Mouse (Mus musculus): ENCODE data around the gene Gm5771. TPM values are rescaled to one million over a fixed set of nuclear protein-coding genes. Genes with fewer than 3 reads are reported as not detected.
"Not testable (repeated sequence)": the region's sequence is repeated elsewhere in the genome, so short reads cannot be mapped to it uniquely, and the experiment has no call there.

Gm5771 gene
- not detected in 2 replicates for polyA plus RNA-seq (2014; fragmentation: Nextera tagmentation; extraction: Ambion mirVana)

DNA sequence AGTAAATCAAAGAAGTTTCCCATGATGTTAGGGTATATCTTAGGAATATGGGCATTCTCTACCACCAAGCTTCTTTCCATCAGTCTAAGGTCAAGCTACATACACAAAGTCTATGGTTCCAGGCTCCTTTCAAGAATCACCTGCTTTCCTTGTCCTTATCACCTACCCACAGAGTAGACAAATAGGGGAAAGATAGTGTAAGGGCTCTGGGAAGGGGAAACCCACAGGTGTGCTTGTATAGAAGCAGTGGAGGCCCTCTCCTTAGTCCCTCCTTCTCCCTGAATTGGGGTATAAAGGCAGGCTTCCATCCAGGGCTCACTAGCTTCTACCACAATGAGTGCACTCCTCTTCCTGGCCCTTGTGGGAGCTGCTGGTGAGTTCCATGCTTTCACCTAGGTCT lies at the start of gene Gm5771:
Gene Gm5771, plus strand, starts transcription at position 301 of the 400 bp plus-strand sequence.
- not testable (repeated sequence) for H3K27me3 ChIP-seq (ENCODE audit: control insufficient read depth, insufficient read depth, low read length); H3K36me3 ChIP-seq (ENCODE audit: control insufficient read depth, insufficient read depth, low read length); H3K4me3 ChIP-seq (ENCODE audit: low read depth, low read length); H3K27ac ChIP-seq (replicated peaks; ENCODE audit: low read depth, low read length); H3K9me3 ChIP-seq (ENCODE audit: control insufficient read depth, low read length); ATAC-seq (ENCODE audit: insufficient number of reproducible peaks, low FRiP score, low TSS enrichment, low read depth); H3K4me1 ChIP-seq (ENCODE audit: control insufficient read depth, insufficient read depth, low read length); H3K9ac ChIP-seq (ENCODE audit: low read length); DNase-seq (ENCODE audit: low spot score); H3K4me2 ChIP-seq (ENCODE audit: low read depth, severe bottlenecking)

DNA sequence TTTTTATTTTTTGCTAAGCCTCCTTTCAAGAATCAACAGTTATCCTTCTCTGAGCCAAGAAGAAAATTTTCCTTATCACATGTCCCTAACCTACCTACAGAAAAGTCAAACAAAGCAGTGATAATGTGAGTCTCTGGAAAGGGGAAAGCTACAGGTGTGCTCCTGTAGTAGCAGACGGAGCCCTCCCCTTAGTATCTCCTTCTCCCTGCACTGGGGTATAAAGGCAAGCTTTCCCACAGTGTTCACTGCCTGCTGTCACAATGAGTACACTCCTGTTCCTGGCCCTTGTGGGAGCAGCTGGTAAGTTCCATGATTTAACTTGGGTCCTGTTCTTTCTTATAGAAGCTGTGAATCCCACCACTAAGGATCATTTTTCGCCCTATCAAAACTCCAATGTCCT lies 38.2 kb upstream of the Gm5771 start, which contains the start of gene Try10:
Gene Try10, plus strand, starts transcription at position 174 of the 400 bp plus-strand sequence.
- H3K4me3 ChIP-seq (ENCODE audit: low read depth, low read length), result no peak within 1 kb of the TSS
- WGBS, result 82% methylated on average over 2 of the region's 2 CpGs

DNA sequence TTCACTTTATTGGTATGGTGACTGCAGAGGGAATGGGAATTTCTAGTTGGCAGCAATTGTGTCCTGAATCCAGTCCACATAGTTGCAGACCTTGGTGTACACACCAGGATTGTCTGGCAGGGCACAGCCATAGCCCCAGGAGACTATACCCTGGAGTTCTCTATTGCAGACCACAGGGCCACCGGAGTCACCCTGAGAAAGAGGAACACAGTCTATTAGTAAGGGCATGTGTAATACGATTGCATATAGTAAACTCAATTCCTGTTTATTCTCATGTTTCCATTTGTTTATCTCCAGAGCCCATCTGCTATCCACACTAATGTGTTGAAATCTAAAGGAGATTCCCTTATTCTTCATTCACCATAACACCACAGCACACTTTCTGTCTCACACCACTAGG lies 18.4 kb upstream of the Gm5771 start:
- H3K4me3 ChIP-seq (ENCODE audit: low read depth, low read length); H3K36me3 ChIP-seq (ENCODE audit: control insufficient read depth, insufficient read depth, low read length); H3K9ac ChIP-seq (ENCODE audit: low read length); H3K27ac ChIP-seq (replicated peaks; ENCODE audit: low read depth, low read length); H3K27me3 ChIP-seq (ENCODE audit: control insufficient read depth, insufficient read depth, low read length); H3K4me2 ChIP-seq (ENCODE audit: low read depth, severe bottlenecking); H3K4me1 ChIP-seq (ENCODE audit: control insufficient read depth, insufficient read depth, low read length); ATAC-seq (ENCODE audit: insufficient number of reproducible peaks, low FRiP score, low TSS enrichment, low read depth); DNase-seq (ENCODE audit: low spot score); H3K9me3 ChIP-seq (ENCODE audit: control insufficient read depth, low read length): not testable (repeated sequence)
- WGBS, result 93% methylated on average over 2 of the region's 2 CpGs

More for the DNA sequence above, 38.2 kb upstream of the Gm5771 start, which contains the start of gene Try10:
- ATAC-seq (ENCODE audit: insufficient number of reproducible peaks, low FRiP score, low TSS enrichment, low read depth) (no peak), DNase-seq (ENCODE audit: low spot score) (no peak)
- no peaks in the 10 kb centered on the region for H3K36me3 ChIP-seq (ENCODE audit: control insufficient read depth, insufficient read depth, low read length)
- no peaks in the 10 kb centered on the region for H3K4me1 ChIP-seq (ENCODE audit: control insufficient read depth, insufficient read depth, low read length)
- H3K9me3 ChIP-seq (ENCODE audit: control insufficient read depth, low read length), result no peaks in the 10 kb centered on the region
- no peak within 1 kb of the TSS for H3K27ac ChIP-seq (replicated peaks; ENCODE audit: low read depth, low read length)
- H3K4me2 ChIP-seq (ENCODE audit: low read depth, severe bottlenecking), result no peak within 1 kb of the TSS
- no peak within 1 kb of the TSS for H3K9ac ChIP-seq (ENCODE audit: low read length)
- no peaks in the 10 kb centered on the region for H3K27me3 ChIP-seq (ENCODE audit: control insufficient read depth, insufficient read depth, low read length)

DNA sequence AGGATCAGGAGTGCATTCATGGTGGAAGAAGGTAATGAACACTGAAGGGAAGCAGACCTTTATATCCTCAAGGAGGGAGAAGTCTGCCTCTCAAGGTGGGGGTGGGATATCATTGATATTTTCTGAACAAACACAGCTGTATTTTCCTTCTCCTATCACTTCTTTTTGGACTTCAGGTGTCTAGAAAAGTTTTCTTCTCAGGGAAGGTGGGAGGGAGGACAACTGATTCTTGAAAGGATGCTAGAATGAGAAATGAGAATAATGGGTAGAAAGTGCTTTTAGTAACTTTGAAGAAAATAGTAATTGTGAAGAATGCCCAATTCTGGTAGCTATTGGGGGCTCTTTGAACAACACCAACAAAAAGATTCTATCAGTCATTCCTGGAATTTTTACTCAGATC lies 14.6 kb upstream of the Gm5771 start, which contains the start of gene Prss3:
Gene Prss3, minus strand, starts transcription at position 101 of the 400 bp plus-strand sequence.
- not testable (repeated sequence) for ATAC-seq (ENCODE audit: insufficient number of reproducible peaks, low FRiP score, low TSS enrichment, low read depth)

DNA sequence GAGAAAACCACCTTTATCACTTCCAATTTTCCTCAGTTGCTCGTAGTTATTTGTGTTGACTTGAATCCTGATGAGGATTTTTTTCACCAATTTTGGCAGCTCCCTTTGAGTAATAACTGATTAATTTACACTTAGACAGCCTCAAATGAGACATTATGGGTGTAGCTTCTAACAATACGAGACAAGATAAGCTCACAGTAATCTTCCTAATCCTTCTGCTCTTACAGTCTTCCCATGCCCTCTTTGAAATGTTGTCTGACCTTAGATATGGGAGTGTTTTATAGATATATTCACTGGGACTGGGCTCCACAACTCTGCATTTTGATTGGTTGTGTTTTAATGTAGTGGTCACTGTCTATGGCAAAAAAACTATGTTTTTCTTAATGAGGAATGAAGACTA lies 5.4 kb upstream of the Gm5771 start:
- ATAC-seq (ENCODE audit: insufficient number of reproducible peaks, low FRiP score, low TSS enrichment, low read depth) (no peak), DNase-seq (ENCODE audit: low spot score) (no peak)
- H3K4me2 ChIP-seq (ENCODE audit: low read depth, severe bottlenecking), result no peak overlapping the region
- no peak overlapping the region for H3K4me3 ChIP-seq (ENCODE audit: low read depth, low read length)
- no peaks in the 10 kb centered on the region for H3K27me3 ChIP-seq (ENCODE audit: control insufficient read depth, insufficient read depth, low read length)
- no peaks in the 10 kb centered on the region for H3K36me3 ChIP-seq (ENCODE audit: control insufficient read depth, insufficient read depth, low read length)
- no peaks in the 10 kb centered on the region for H3K4me1 ChIP-seq (ENCODE audit: control insufficient read depth, insufficient read depth, low read length)
- no peak overlapping the region for H3K27ac ChIP-seq (replicated peaks; ENCODE audit: low read depth, low read length)
- H3K9ac ChIP-seq (ENCODE audit: low read length), result no peak overlapping the region
- H3K9me3 ChIP-seq (ENCODE audit: control insufficient read depth, low read length), result no peaks in the 10 kb centered on the region
- 82% methylated on average over 2 of the region's 2 CpGs for WGBS

More for the DNA sequence above, 14.6 kb upstream of the Gm5771 start, which contains the start of gene Prss3:
- H3K4me2 ChIP-seq (ENCODE audit: low read depth, severe bottlenecking); H3K36me3 ChIP-seq (ENCODE audit: control insufficient read depth, insufficient read depth, low read length); H3K27ac ChIP-seq (replicated peaks; ENCODE audit: low read depth, low read length); H3K4me3 ChIP-seq (ENCODE audit: low read depth, low read length); H3K9ac ChIP-seq (ENCODE audit: low read length); H3K4me1 ChIP-seq (ENCODE audit: control insufficient read depth, insufficient read depth, low read length); H3K27me3 ChIP-seq (ENCODE audit: control insufficient read depth, insufficient read depth, low read length); H3K9me3 ChIP-seq (ENCODE audit: control insufficient read depth, low read length); DNase-seq (ENCODE audit: low spot score): not testable (repeated sequence)

DNA sequence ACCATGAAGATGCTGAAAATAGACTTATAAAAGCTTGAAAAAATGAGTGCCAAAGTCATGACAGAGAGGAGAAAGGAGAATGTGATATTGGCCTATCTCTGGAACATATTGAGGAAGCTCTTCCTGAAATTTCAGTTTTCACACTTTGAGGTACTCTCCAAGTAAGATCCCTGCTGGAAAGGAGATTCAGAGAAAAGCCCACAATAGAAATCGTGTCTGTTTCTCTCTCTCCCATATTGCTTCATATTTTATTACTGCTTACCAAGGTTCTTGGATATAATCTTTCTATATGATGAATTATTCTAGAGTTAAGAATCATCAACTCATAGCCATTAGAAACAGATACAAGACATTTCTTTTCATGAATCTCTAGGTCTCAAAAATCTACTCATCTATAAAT lies 516 bp upstream of the Gm5771 start:
- WGBS, result 70% methylated on average over 1 of the region's 1 CpGs
- not testable (repeated sequence) for H3K4me2 ChIP-seq (ENCODE audit: low read depth, severe bottlenecking); DNase-seq (ENCODE audit: low spot score); H3K9ac ChIP-seq (ENCODE audit: low read length); ATAC-seq (ENCODE audit: insufficient number of reproducible peaks, low FRiP score, low TSS enrichment, low read depth); H3K36me3 ChIP-seq (ENCODE audit: control insufficient read depth, insufficient read depth, low read length); H3K9me3 ChIP-seq (ENCODE audit: control insufficient read depth, low read length); H3K27ac ChIP-seq (replicated peaks; ENCODE audit: low read depth, low read length); H3K4me1 ChIP-seq (ENCODE audit: control insufficient read depth, insufficient read depth, low read length); H3K27me3 ChIP-seq (ENCODE audit: control insufficient read depth, insufficient read depth, low read length); H3K4me3 ChIP-seq (ENCODE audit: low read depth, low read length)

DNA sequence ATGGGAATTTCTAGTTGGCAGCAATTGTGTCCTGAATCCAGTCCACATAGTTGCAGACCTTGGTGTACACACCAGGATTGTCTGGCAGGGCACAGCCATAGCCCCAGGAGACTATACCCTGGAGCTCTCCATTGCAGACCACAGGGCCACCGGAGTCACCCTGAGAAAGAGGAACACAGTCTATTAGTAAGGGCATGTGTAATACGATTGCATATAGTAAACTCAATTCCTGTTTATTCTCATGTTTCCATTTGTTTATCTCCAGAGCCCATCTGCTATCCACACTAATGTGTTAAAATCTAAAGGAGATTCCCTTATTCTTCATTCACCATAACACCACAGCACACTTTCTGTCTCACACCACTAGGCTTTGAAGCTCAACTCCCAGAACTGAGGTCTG lies 50.1 kb downstream of the Gm5771 start:
- H3K4me1 ChIP-seq (ENCODE audit: control insufficient read depth, insufficient read depth, low read length); H3K9me3 ChIP-seq (ENCODE audit: control insufficient read depth, low read length); H3K27ac ChIP-seq (replicated peaks; ENCODE audit: low read depth, low read length); ATAC-seq (ENCODE audit: insufficient number of reproducible peaks, low FRiP score, low TSS enrichment, low read depth); DNase-seq (ENCODE audit: low spot score); H3K4me3 ChIP-seq (ENCODE audit: low read depth, low read length); H3K36me3 ChIP-seq (ENCODE audit: control insufficient read depth, insufficient read depth, low read length); H3K4me2 ChIP-seq (ENCODE audit: low read depth, severe bottlenecking); H3K27me3 ChIP-seq (ENCODE audit: control insufficient read depth, insufficient read depth, low read length); H3K9ac ChIP-seq (ENCODE audit: low read length): not testable (repeated sequence)
- 67% methylated on average over 1 of the region's 2 CpGs for WGBS

DNA sequence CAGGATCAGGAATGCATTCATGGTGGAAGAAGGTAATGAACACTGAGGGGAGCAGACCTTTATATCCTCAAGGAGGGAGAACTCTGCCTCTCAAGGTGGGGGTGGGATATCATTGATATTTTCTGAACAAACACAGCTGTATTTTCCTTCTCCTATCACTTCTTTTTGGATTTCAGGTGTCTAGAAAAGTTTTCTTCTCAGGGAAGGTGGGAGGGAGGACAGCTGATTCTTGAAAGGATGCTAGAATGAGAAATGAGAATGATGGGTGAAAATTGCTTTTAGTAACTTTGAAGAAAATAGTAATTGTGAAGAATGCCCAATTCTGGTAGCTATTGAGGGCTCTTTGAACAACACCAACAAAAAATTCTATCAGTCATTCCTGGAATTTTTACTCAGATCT lies 53.9 kb downstream of the Gm5771 start, which contains the start of gene Gm10334:
Gene Gm10334, minus strand, starts transcription at position 101 of the 400 bp plus-strand sequence.
- not testable (repeated sequence) for ATAC-seq (ENCODE audit: insufficient number of reproducible peaks, low FRiP score, low TSS enrichment, low read depth)

More for the DNA sequence above, 53.9 kb downstream of the Gm5771 start, which contains the start of gene Gm10334:
- not testable (repeated sequence) for H3K36me3 ChIP-seq (ENCODE audit: control insufficient read depth, insufficient read depth, low read length); H3K27me3 ChIP-seq (ENCODE audit: control insufficient read depth, insufficient read depth, low read length); H3K4me1 ChIP-seq (ENCODE audit: control insufficient read depth, insufficient read depth, low read length); H3K27ac ChIP-seq (replicated peaks; ENCODE audit: low read depth, low read length); H3K9me3 ChIP-seq (ENCODE audit: control insufficient read depth, low read length); H3K4me3 ChIP-seq (ENCODE audit: low read depth, low read length); H3K4me2 ChIP-seq (ENCODE audit: low read depth, severe bottlenecking); H3K9ac ChIP-seq (ENCODE audit: low read length); DNase-seq (ENCODE audit: low spot score)
